Mouse (Mus musculus) ES-Bruce4 (cell line): ENCODE measurements around the gene Neurl1a. TPM values are rescaled to one million over a fixed set of nuclear protein-coding genes. Genes with fewer than 3 reads are reported as not detected.

Experiments used
- H3K27ac ChIP-seq: 2 replicates; pipeline ENCODE4 v1.5.1; 2012; ENCODE audit warnings: low read length, inconsistent platforms; ENCODE audit not compliant: insufficient read depth
- H3K27me3 ChIP-seq: 2 replicates; pipeline ENCODE4 v1.6.1; 2012; ENCODE audit warnings: mild to moderate bottlenecking, low read length, inconsistent platforms; ENCODE audit not compliant: control insufficient read depth, poor library complexity, insufficient read depth, severe bottlenecking
- H3K36me3 ChIP-seq: 2 replicates; pipeline ENCODE4 v1.6.1; 2012; ENCODE audit warnings: inconsistent platforms, mild to moderate bottlenecking, low read length, moderate library complexity; ENCODE audit not compliant: control insufficient read depth, poor library complexity, insufficient read depth, severe bottlenecking
- H3K4me1 ChIP-seq: one replicate; pipeline ENCODE4 v1.8.1; 2011; ENCODE audit warnings: low read length; ENCODE audit not compliant: control insufficient read depth, insufficient read depth
- H3K4me3 ChIP-seq: 2 replicates; pipeline ENCODE4 v1.5.1; 2011; ENCODE audit warnings: low read depth, mild to moderate bottlenecking, low read length
- H3K9ac ChIP-seq: 2 replicates; pipeline ENCODE4 v1.6.1; 2012; ENCODE audit warnings: low read depth, mild to moderate bottlenecking, inconsistent platforms; ENCODE audit not compliant: poor library complexity, severe bottlenecking
- H3K9me3 ChIP-seq: replicated peaks from 2 replicates; pipeline ENCODE4 v1.6.1; 2012; ENCODE audit warnings: mild to moderate bottlenecking, low read length, inconsistent platforms; ENCODE audit not compliant: control insufficient read depth, poor library complexity, insufficient read depth, severe bottlenecking
- CTCF ChIP-seq: IDR thresholded peaks from one replicate; pipeline ENCODE4 v1.8.1; 2011; ENCODE audit warnings: low read depth, low read length
- EP300 ChIP-seq: IDR thresholded peaks from 2 replicates; pipeline ENCODE4 v1.6.1; 2011; ENCODE audit warnings: low read depth, low read length; ENCODE audit not compliant: insufficient read depth
- POLR2A ChIP-seq: IDR thresholded peaks from one replicate; pipeline ENCODE4 v1.8.1; 2011; ENCODE audit warnings: low read length; ENCODE audit not compliant: insufficient read depth
- polyA plus RNA-seq: library from polyadenylated mRNA; stranded (reverse); fragments of >200 nt; gene quantifications from 2 replicates; pipeline ENCODE4 v1.2.4, GENCODE M21; 2011; ENCODE audit warnings: low read depth; ENCODE audit not compliant: missing spikeins, insufficient read depth, insufficient read length

Neurl1a gene
- polyA plus RNA-seq, result 8.1 and 9.0 TPM in 2 replicates

GRCm38 (mm10) chr19:47178431-47179271, at the start of gene Neurl1a:
Gene Neurl1a, plus strand, starts transcription at chr19:47178820.
- Histone ChIP-seq H3K4me1 (peaks cover 7% of the 10 kb centered on the region), H3K4me3 (peak within 1 kb of the TSS; percentile 59), H3K9ac (peak within 1 kb of the TSS; percentile 78), H3K36me3 (no peaks in the 10 kb centered on the region), H3K9me3 (0 out of 2 replicates have a peak, but pooled peaks cover 3% of the 10 kb centered on the region), H3K27ac (peak within 1 kb of the TSS; percentile 65), H3K27me3 (no peaks in the 10 kb centered on the region)
- TF ChIP-seq POLR2A (no peak), CTCF (no peak), EP300 (no peak)

- H3K27ac ChIP-seq, result no peak overlapping the region
These were observed 49.8 kb upstream of the Neurl1a start for GRCm38 (mm10) chr19:47128835-47129234.

GRCm38 (mm10) chr19:47130551-47131125, 48.0 kb upstream of the Neurl1a start:
- Histone ChIP-seq H3K9me3 (no peaks in the 10 kb centered on the region), H3K4me3 (peak overlapping the region; percentile 32; the same call in 1 of the 2 replicates), H3K36me3 (peaks cover 47% of the 10 kb centered on the region), H3K27me3 (no peaks in the 10 kb centered on the region), H3K4me1 (no peaks in the 10 kb centered on the region), H3K27ac (no peak overlapping the region), H3K9ac (no peak overlapping the region)
- TF ChIP-seq POLR2A (no peak), CTCF (no peak), EP300 (no peak)

More at GRCm38 (mm10) chr19:47128835-47129234, 49.8 kb upstream of the Neurl1a start:
- H3K27me3 ChIP-seq, result no peaks in the 10 kb centered on the region
- no peaks in the 10 kb centered on the region for H3K4me1 ChIP-seq
- H3K36me3 ChIP-seq, result peaks cover 54% of the 10 kb centered on the region
- no peaks in the 10 kb centered on the region for H3K9me3 ChIP-seq
- no peak overlapping the region for H3K9ac ChIP-seq
- no peak overlapping the region for H3K4me3 ChIP-seq
- TF ChIP-seq EP300, result no peak
- no peak for TF ChIP-seq POLR2A
- no peak for TF ChIP-seq CTCF

- Histone ChIP-seq H3K9ac (no peak overlapping the region), H3K27ac (no peak overlapping the region), H3K4me3 (no peak overlapping the region), H3K4me1 (peaks cover 6% of the 10 kb centered on the region), H3K36me3 (peaks cover 29% of the 10 kb centered on the region), H3K27me3 (no peaks in the 10 kb centered on the region), H3K9me3 (no peaks in the 10 kb centered on the region)
- no peak for TF ChIP-seq POLR2A
- no peak for TF ChIP-seq EP300
- no peak for TF ChIP-seq CTCF
These were observed 45.5 kb upstream of the Neurl1a start for GRCm38 (mm10) chr19:47133161-47133560.

GRCm38 (mm10) chr19:47135568-47135967, 43.1 kb upstream of the Neurl1a start:
- Histone ChIP-seq H3K9me3 (no peaks in the 10 kb centered on the region), H3K4me1 (peaks cover 13% of the 10 kb centered on the region), H3K27ac (no peak overlapping the region), H3K36me3 (peaks cover 9% of the 10 kb centered on the region; the same call in 1 of the 2 replicates), H3K27me3 (no peaks in the 10 kb centered on the region), H3K4me3 (peak overlapping the region; percentile 47), H3K9ac (0 out of 2 replicates have a peak overlapping the region, but pooled peaks have one; percentile 4)
- TF ChIP-seq CTCF, result no peak
- TF ChIP-seq POLR2A, result no peak
- TF ChIP-seq EP300, result no peak
